Mouse (Mus musculus) liver, adult 2 months (tissue): ENCODE measurements around the gene Gse1. TPM values are rescaled to one million over a fixed set of nuclear protein-coding genes. Genes with fewer than 3 reads are reported as not detected.

Experiments used
- DNase-seq: peaks from one replicate; pipeline ENCODE4 v3.0.0-alpha.2; 2011; ENCODE audit warnings: low read depth, low spot score; ENCODE audit errors: extremely low read depth
- H3K27ac ChIP-seq: fragments of 200-500 bp; replicated peaks from 2 replicates; pipeline ENCODE4 v1.5.1; 2012; ENCODE audit warnings: low read depth, mild to moderate bottlenecking, control low read depth, inconsistent platforms, low read length; ENCODE audit not compliant: insufficient read depth
- H3K27me3 ChIP-seq: fragments of 200-500 bp; 2 replicates; pipeline ENCODE4 v1.6.1; 2012; ENCODE audit warnings: mild to moderate bottlenecking, moderate library complexity, low read length, inconsistent platforms; ENCODE audit not compliant: control insufficient read depth, insufficient read depth
- H3K36me3 ChIP-seq: fragments of 200-500 bp; 2 replicates; pipeline ENCODE4 v1.6.1; 2012; ENCODE audit warnings: low read length, inconsistent platforms; ENCODE audit not compliant: control insufficient read depth, insufficient read depth
- H3K4me1 ChIP-seq: fragments of 200-500 bp; 2 replicates; pipeline ENCODE4 v1.6.1; 2011; ENCODE audit warnings: low read length; ENCODE audit not compliant: control insufficient read depth, insufficient read depth
- H3K4me3 ChIP-seq: fragments of 200-500 bp; 2 replicates; pipeline ENCODE4 v1.5.1; 2011; ENCODE audit warnings: low read depth, mild to moderate bottlenecking, control low read depth, low read length, moderate library complexity; ENCODE audit not compliant: insufficient read depth
- H3K79me2 ChIP-seq: fragments of 200-500 bp; 2 replicates; pipeline ENCODE4 v1.6.1; 2012; ENCODE audit warnings: inconsistent platforms, mild to moderate bottlenecking, low read length, moderate library complexity; ENCODE audit not compliant: control insufficient read depth, insufficient read depth
- H3K9ac ChIP-seq: fragments of 200-500 bp; 2 replicates; pipeline ENCODE4 v1.6.1; 2012; ENCODE audit warnings: low read depth, mild to moderate bottlenecking, control low read depth, inconsistent platforms, low read length
- CTCF ChIP-seq: fragments of 200-500 bp; IDR thresholded peaks from 2 replicates; pipeline ENCODE4 v1.5.1; 2011; ENCODE audit warnings: low read depth, low read length, control low read depth
- POLR2A ChIP-seq: fragments of 200-500 bp; IDR thresholded peaks from 2 replicates; pipeline ENCODE4 v1.6.1; 2011; ENCODE audit warnings: low read length, control low read depth; ENCODE audit not compliant: insufficient read depth; ENCODE audit errors: extremely low read depth
- WGBS: fragments of 180-500 bp; shearing (Covaris S2); methylation state at CpG from one replicate; pipeline ENCODE4 v1.1.7; 2018; 5-methylcytosine and 5-hydroxymethylcytosine counted together
- polyA plus RNA-seq: library from polyadenylated mRNA; depleted of rRNA; stranded (reverse); fragments of >200 nt; gene quantifications from 2 replicates; pipeline ENCODE4 v1.2.3, GENCODE M21; 2012
- total RNA-seq: library from RNA; depleted of rRNA; stranded (reverse); fragments of >200 nt; gene quantifications from 2 replicates; pipeline ENCODE4 v1.2.3, GENCODE M21; 2014

Gene Gse1
- total and polyA plus RNA-seq, 2 experiments, result 2.6 to 10.0 TPM

DNA sequence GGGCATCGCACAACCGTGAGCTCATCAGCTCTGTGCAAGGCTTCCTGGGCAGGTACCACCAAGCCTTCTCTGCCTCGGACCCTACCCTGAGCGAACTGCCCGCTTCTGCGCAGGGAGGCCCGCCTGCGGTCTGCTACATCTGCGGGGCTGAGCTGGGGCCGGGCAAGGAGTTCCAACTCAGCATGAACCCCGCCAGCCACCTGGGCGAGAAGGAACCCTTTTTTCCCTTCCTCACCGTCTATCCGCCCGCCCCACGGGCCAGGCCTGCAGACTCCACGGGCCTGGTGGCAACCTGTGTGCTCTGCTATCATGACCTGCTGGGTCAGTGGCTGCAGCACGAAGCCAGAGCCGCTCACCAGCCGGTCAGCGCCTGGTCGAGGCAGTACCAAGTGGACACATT, 1.8 kb downstream of the Gse1 start:
- H3K79me2 ChIP-seq, result no peaks in the 10 kb centered on the region
- H3K27ac ChIP-seq, result no peak overlapping the region
- H3K27me3 ChIP-seq, result peaks cover 4% of the 10 kb centered on the region
- TF ChIP-seq CTCF (no peak), POLR2A (no peak)
- no peak overlapping the region for H3K9ac ChIP-seq
- 71% methylated on average over 22 of the region's 22 CpGs for WGBS
- 0 out of 2 replicates have a peak, but pooled peaks cover 4% of the 10 kb centered on the region for H3K4me1 ChIP-seq
- peak overlapping the region; percentile 11; the same call in 1 of the 2 replicates for H3K4me3 ChIP-seq
- no peaks in the 10 kb centered on the region for H3K36me3 ChIP-seq
- no peak for DNase-seq

GRCm38 (mm10) chr8:120230715-120231614, 2.7 kb downstream of the Gse1 start:
- no peak for DNase-seq
- Histone ChIP-seq H3K36me3 (no peaks in the 10 kb centered on the region), H3K9ac (no peak overlapping the region), H3K79me2 (no peaks in the 10 kb centered on the region), H3K4me1 (0 out of 2 replicates have a peak, but pooled peaks cover 4% of the 10 kb centered on the region), H3K27ac (no peak overlapping the region), H3K27me3 (peaks cover 4% of the 10 kb centered on the region), H3K4me3 (peak overlapping the region; percentile 11; the same call in 1 of the 2 replicates)
- TF ChIP-seq POLR2A, result no peak
- no peak for TF ChIP-seq CTCF
- 86% methylated on average over 18 of the region's 18 CpGs for WGBS

DNA sequence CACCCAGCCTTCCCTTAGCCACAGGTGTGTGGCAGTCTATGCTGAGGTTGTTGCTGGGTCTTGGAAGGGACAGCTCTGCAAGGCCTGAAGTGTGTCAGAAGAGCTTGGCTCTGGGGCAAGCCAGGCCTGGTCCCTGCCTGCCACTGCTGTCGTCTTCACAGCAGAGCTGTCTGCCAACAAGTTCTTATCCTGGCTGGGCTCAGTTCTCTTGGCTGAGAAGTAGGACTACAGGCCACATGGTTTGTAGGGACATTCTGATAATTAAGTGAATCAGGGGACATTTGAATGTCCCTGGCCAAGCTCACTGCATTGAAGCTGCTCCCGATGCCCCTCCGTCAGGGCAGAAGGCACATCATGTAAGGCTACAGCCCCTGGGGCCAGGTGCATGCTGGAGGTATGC, 3.6 kb downstream of the Gse1 start:
- Histone ChIP-seq H3K4me3 (no peak overlapping the region), H3K36me3 (no peaks in the 10 kb centered on the region), H3K27ac (no peak overlapping the region), H3K79me2 (peaks cover 4% of the 10 kb centered on the region; the same call in 1 of the 2 replicates), H3K9ac (no peak overlapping the region), H3K4me1 (0 out of 2 replicates have a peak, but pooled peaks cover 4% of the 10 kb centered on the region), H3K27me3 (peaks cover 4% of the 10 kb centered on the region)
- peak; percentile 17 for DNase-seq
- 68% methylated on average over 3 of the region's 3 CpGs for WGBS
- TF ChIP-seq POLR2A (no peak), CTCF (no peak)

- H3K4me3 ChIP-seq, result no peak overlapping the region
- TF ChIP-seq POLR2A (no peak), CTCF (no peak)
- 0 out of 2 replicates have a peak, but pooled peaks cover 4% of the 10 kb centered on the region for H3K4me1 ChIP-seq
- H3K9ac ChIP-seq, result no peak overlapping the region
- H3K27ac ChIP-seq, result no peak overlapping the region
- no peaks in the 10 kb centered on the region for H3K36me3 ChIP-seq
- no peak for DNase-seq
- H3K79me2 ChIP-seq, result peaks cover 4% of the 10 kb centered on the region; the same call in 1 of the 2 replicates
- peaks cover 4% of the 10 kb centered on the region for H3K27me3 ChIP-seq
- 51% methylated on average over 4 of the region's 4 CpGs for WGBS
Observed at GRCm38 (mm10) chr8:120232398-120232797, 4.1 kb downstream of the Gse1 start.

DNA sequence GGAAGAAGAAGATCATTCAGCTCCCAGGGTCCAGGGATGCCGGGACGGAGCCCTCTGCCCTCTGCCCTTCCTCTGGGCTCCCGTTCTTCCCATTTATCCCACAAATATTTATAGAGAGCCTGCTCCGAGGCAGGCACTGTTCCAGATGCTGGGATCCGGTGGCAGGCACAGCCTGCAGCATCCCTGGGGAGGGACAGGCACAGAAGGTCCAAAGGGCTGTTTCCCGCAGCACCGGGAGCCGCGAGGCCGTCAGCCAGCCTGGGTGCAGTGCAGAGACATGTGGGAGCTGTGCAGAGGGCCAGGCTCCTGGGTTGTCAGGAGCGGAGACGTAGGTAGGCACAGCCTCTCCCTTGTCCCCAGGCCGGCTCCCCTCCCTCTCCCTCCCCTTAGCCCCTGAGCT, 4.7 kb downstream of the Gse1 start:
- Histone ChIP-seq H3K27ac (no peak overlapping the region), H3K9ac (no peak overlapping the region), H3K4me3 (peak overlapping the region; percentile 1; the same call in 1 of the 2 replicates), H3K79me2 (peaks cover 4% of the 10 kb centered on the region; the same call in 1 of the 2 replicates), H3K27me3 (peaks cover 4% of the 10 kb centered on the region), H3K36me3 (no peaks in the 10 kb centered on the region), H3K4me1 (0 out of 2 replicates have a peak, but pooled peaks cover 4% of the 10 kb centered on the region)
- no peak for TF ChIP-seq POLR2A
- TF ChIP-seq CTCF, result no peak
- WGBS, result 11% methylated on average over 13 of the region's 13 CpGs
- peak; percentile 46 for DNase-seq
